Mouse (Mus musculus): Measurements from ENCODE around the gene Dock8. TPM values are rescaled to one million over a fixed set of nuclear protein-coding genes. Genes with fewer than 3 reads are reported as not detected.

Gene Dock8
- total RNA-seq, 2 experiments from 2014 or later, result 2.8 to 5.3 TPM

- peak; percentile 37 to 47 for DNase-seq (ENCODE audit: extremely low spot score in 1 of 2, low spot score in 1 of 2)
Observed at GRCm38 (mm10) chr19:25236596-25237491, 237.5 kb downstream of the Dock8 start, which contains the start of gene Kank1. Kank1 (plus strand) TSS chr19:25236975.

- DNase-seq (ENCODE audit: extremely low spot score in 1 of 2, low spot score in 1 of 2), result peak; percentile 20
Observed at GRCm38 (mm10) chr19:25237492-25238040, 238.2 kb downstream of the Dock8 start.

DNA sequence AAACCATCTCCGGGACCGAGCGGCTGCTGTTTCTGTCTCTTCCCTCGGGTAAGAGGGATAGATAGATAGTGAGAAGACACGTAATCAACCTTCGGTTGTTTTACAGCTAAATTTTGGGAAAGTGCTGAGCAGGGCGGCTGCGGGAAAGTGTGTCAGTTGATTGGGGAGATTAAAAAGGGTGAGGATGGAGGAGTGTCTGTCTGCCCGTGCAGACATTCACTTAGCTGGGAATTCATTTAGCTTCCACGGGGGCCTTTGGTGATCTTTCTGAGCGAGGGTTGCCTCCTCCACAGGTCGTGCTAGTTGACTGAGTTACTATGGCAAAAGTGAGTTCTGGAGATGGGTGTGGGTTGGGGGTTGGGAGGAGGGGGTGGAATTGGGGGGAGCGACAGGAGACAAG, 238.8 kb downstream of the Dock8 start:
- DNase-seq (ENCODE audit: extremely low spot score in 1 of 2, low spot score in 1 of 2), result no peak

DNA sequence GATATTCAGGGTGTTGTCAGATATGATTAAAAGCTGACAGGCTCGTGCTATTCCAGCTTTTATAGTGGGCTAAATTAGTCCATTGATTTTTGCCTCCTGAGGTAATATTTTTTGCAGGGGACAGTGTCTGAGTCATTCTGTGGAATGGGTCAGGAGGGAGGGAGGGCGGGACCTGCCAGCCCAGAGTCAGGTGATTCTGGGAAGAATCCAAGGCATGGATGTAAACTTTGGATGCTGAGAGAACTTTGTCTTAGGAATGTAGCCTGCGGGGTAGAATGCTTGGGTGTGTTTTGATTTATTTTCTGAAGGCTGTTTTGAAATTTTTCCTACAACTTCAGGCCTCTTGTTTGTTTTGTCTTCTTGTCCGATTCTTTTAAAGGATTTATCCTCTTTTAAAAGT, 244.2 kb downstream of the Dock8 start:
- DNase-seq (ENCODE audit: extremely low spot score in 1 of 2, low spot score in 1 of 2), result no peak

DNA sequence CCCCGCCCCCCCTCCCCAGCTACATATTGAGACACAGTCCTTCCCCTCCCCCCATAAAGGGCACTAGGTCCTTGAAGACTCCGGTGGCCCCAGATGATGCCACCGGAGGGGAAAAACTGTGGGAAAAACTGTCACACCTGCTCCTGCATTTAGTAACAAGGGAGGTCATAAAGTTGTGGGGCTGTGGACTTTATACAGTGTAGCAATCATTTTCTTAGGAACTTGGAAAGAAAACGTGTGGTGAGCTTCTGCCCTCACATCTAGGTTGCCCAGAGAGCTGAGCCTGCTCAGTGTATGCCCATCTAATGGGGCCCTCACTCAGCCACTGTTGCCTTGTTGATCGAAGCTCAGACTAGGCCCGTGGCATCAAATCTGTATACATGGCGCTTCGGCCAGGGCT, 246.7 kb downstream of the Dock8 start:
- DNase-seq (ENCODE audit: extremely low spot score in 1 of 2, low spot score in 1 of 2), result no peak

GRCm38 (mm10) chr19:25247858-25248552, 248.7 kb downstream of the Dock8 start:
- DNase-seq (ENCODE audit: extremely low spot score in 1 of 2, low spot score in 1 of 2), result no peak

DNA sequence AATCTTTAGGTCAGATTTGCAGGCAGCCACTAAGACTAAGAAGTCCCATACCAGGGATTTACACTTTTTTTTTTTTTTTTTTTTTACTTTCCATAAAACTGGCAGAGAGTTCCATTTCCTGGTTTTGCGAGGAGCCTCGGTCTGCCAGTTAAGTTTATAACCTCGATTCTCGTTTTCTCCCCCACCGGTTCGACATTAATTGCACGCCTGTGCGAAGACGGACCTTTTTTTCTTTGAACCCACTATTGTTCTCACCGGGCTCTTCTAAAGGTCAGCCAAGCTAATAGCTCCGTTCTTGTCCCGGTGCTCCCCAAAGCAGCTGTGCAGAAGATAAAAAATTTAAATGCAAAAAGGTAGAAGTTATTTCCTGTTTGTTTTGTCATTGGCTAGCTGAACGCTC, 249.9 kb downstream of the Dock8 start:
- no peak for DNase-seq (ENCODE audit: extremely low spot score in 1 of 2, low spot score in 1 of 2)

DNA sequence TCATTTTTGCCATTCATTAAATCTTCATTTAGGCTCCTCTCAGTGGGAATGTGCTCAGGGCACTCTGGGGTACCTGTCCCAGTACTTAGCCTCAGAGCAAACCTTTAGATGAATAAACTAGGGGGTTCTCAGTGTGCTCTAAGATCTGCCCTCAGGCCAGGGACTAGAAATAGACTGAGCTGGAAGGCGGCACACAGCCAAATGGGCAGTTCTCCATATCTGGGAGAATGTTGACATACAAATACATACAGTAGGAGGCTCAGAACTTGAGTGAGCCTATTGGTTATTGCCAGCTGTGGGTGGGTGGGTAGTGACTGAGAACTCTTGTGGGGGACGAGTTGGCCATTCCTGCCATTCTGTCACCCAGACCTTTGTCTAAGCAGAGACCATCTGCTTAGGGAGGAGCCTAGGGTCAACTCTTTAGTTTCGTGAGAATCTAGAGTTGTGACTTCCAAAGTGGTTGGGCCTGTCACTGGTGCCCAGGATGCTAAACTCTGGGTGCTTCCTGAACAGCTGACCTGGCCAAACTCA, 252.3 kb downstream of the Dock8 start:
- no peak for DNase-seq (ENCODE audit: extremely low spot score in 1 of 2, low spot score in 1 of 2)

Other genes starting within 250 kb of the Dock8 start
- 1 to 10 TPM; 3.2 to 3.6 TPM for gene Pgm5, start 137.7 kb upstream of the Dock8 start, total RNA-seq (2021)
- gene Gm10053, start 123.8 kb upstream of the Dock8 start, total RNA-seq (2021), result 100 to 1,000 TPM; 189 to 216 TPM
- not detected for gene Foxd4, start 98.3 kb upstream of the Dock8 start, total RNA-seq (2021)
- gene Cbwd1, start 37.9 kb upstream of the Dock8 start, total RNA-seq (2021), result 10 to 100 TPM; 11.8 to 15.5 TPM
- gene Kank1, start 237.4 kb downstream of the Dock8 start, total RNA-seq (2021), result 10 to 100 TPM; 24.8 to 29.2 TPM